Mouse (Mus musculus) heart, embryonic 11.5 days (tissue): ENCODE measurements around the gene E2f6. TPM values are rescaled to one million over a fixed set of nuclear protein-coding genes. Genes with fewer than 3 reads are reported as not detected.

Experiments used
- ATAC-seq: fragments of 200-750 bp; cut with Nextera tagmentation; replicated peaks from 2 replicates; pipeline ENCODE4 v1.8.0; 2017; ENCODE audit warnings: moderate library complexity; ENCODE audit not compliant: insufficient number of reproducible peaks, low FRiP score, low TSS enrichment
- H3K27ac ChIP-seq: fragments of 300-500 bp; sonication (generic); 2 replicates; pipeline ENCODE4 v1.5.1; 2014; ENCODE audit warnings: mild to moderate bottlenecking, low read depth, low read length
- H3K27me3 ChIP-seq: fragments of 300-500 bp; sonication (generic); 2 replicates; pipeline ENCODE4 v1.6.1; 2014; ENCODE audit warnings: mild to moderate bottlenecking, low read length, mixed read lengths; ENCODE audit not compliant: control insufficient read depth, insufficient read depth
- H3K36me3 ChIP-seq: fragments of 300-500 bp; sonication (generic); 2 replicates; pipeline ENCODE4 v1.6.1; 2014; ENCODE audit warnings: mild to moderate bottlenecking, low read length, moderate library complexity, mixed read lengths; ENCODE audit not compliant: control insufficient read depth, insufficient read depth
- H3K4me1 ChIP-seq: fragments of 300-500 bp; sonication (generic); 2 replicates; pipeline ENCODE4 v1.6.1; 2014; ENCODE audit warnings: low read length; ENCODE audit not compliant: control insufficient read depth, insufficient read depth
- H3K4me2 ChIP-seq: fragments of 300-500 bp; sonication (generic); 2 replicates; pipeline ENCODE4 v1.6.1; 2014; ENCODE audit warnings: mild to moderate bottlenecking, moderate library complexity
- H3K4me3 ChIP-seq: fragments of 300-500 bp; sonication (generic); 2 replicates; pipeline ENCODE4 v1.5.1; 2014; ENCODE audit warnings: low read depth, low read length
- H3K9ac ChIP-seq: fragments of 300-500 bp; sonication (generic); 2 replicates; pipeline ENCODE4 v1.6.1; 2014; ENCODE audit warnings: mild to moderate bottlenecking, low read depth, low read length, moderate library complexity
- H3K9me3 ChIP-seq: fragments of 300-500 bp; sonication (generic); replicated peaks from 2 replicates; pipeline ENCODE4 v1.6.1; 2016; ENCODE audit warnings: low read length; ENCODE audit not compliant: control insufficient read depth
- WGBS: fragments of 180-500 bp; shearing (Covaris S2); extraction: QIAGEN DNeasy Blood & Tissue Kit; methylation state at CpG from one replicate; pipeline ENCODE4 v1.1.7; 2014; ENCODE audit not compliant: insufficient replicate concordance; 5-methylcytosine and 5-hydroxymethylcytosine counted together
- polyA plus RNA-seq: library from polyadenylated mRNA; unstranded; fragments of >200 nt; fragmentation: Nextera tagmentation; extraction: Ambion mirVana; gene quantifications from 2 replicates; pipeline ENCODE4 v1.2.1, GENCODE M21; 2014

E2f6 gene
- polyA plus RNA-seq, 1 experiment from 2014 or later = 56.0 TPM

DNA sequence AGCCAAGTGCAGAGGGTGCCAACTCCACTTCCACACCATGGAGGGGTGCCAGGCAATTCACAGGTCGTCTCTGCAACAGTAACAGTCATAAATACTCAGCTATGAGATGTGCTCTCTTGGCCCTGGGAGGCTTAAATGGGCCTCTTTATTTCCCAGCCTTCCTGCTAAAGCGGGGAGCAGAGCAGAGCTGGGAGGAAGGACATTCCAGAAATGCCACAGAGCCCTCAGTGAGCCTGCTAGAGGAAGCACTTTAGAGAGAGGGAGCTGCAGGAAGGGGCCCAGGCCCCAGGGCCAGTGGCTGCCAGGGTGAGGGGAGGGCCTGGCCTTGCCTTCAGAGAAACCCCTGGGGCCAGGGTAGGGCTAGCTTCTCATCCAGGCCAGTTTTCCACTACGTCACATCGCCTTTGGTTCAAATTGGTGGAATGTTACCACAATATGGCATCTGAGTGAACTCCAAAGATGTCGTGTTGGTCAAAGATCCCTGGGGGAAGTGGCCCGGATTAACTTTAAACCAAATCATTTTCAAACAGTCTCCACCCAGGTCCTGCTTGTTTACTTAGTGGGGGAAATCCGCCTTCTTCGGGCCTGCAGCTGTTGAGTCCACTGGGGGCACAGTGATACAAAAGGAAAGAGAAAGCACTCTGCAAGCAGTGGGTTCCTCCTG is 59.8 kb downstream of the E2f6 start:
- Histone ChIP-seq H3K27me3 (no peaks in the 10 kb centered on the region), H3K4me2 (peak overlapping the region; percentile 36), H3K9me3 (no peaks in the 10 kb centered on the region), H3K4me3 (no peak overlapping the region), H3K9ac (0 out of 2 replicates have a peak overlapping the region, but pooled peaks have one; percentile 35), H3K36me3 (no peaks in the 10 kb centered on the region), H3K27ac (peak overlapping the region; percentile 93), H3K4me1 (peaks cover 49% of the 10 kb centered on the region)
- ATAC-seq = 0 out of 2 replicates have a peak, but pooled peaks have one; percentile 50
- WGBS = 21% methylated on average over 8 of the region's 8 CpGs

DNA sequence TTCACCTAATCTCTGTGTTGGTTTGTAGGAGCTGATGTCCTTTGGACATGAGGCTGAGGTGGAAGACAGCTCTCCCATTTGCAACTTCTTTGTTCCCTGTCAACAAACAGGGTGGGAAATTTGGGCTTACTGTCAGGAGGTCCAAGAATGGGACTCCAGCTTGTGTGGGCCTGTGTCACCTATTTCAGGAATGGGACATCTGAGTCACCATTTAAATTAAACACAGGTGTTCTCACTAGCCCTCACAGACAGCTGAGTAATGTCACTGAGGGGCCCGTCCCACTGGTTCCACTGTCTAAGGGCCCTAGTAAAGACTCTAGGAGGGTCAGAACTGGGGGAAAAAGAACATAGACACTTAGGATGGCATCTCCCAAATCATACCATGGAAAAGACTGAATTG is 61.2 kb downstream of the E2f6 start:
- H3K27me3 ChIP-seq = no peaks in the 10 kb centered on the region
- H3K36me3 ChIP-seq = no peaks in the 10 kb centered on the region
- no peak for ATAC-seq
- WGBS = 81% methylated on average over 1 of the region's 1 CpGs
- H3K9ac ChIP-seq = no peak overlapping the region
- no peak overlapping the region for H3K27ac ChIP-seq
- H3K4me3 ChIP-seq = no peak overlapping the region
- no peaks in the 10 kb centered on the region for H3K9me3 ChIP-seq
- H3K4me1 ChIP-seq = peaks cover 47% of the 10 kb centered on the region
- H3K4me2 ChIP-seq = no peak overlapping the region

DNA sequence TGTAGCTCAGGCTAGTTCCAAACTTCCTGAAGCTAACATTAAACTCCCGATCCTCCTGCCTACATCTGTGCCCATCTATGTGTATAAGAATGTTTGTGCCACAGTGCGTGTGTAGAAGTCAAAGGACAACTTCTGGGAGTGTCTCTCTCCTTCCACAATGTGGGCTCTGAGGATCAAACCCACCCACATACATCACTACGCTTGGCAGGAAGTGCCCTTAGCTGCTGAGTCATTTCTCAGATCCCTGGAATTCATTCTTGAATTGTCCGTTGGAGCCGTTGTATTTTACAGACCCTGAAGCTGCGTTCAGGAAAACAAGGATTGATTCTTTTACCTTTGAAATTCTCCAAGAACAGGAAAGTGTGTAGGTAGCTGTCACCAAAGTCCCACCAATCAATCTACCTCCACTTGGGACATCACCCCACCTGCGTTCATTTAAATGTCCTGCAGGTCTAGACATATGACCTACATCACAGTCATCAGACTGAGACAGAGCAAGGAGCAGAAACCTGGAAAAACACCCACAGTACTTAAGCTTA is 62.2 kb downstream of the E2f6 start:
- Histone ChIP-seq H3K27ac (no peak overlapping the region), H3K27me3 (no peaks in the 10 kb centered on the region), H3K9ac (no peak overlapping the region), H3K9me3 (no peaks in the 10 kb centered on the region), H3K36me3 (no peaks in the 10 kb centered on the region), H3K4me2 (no peak overlapping the region), H3K4me3 (no peak overlapping the region), H3K4me1 (peaks cover 55% of the 10 kb centered on the region)
- no peak for ATAC-seq
- WGBS = 56% methylated on average over 7 of the region's 7 CpGs

DNA sequence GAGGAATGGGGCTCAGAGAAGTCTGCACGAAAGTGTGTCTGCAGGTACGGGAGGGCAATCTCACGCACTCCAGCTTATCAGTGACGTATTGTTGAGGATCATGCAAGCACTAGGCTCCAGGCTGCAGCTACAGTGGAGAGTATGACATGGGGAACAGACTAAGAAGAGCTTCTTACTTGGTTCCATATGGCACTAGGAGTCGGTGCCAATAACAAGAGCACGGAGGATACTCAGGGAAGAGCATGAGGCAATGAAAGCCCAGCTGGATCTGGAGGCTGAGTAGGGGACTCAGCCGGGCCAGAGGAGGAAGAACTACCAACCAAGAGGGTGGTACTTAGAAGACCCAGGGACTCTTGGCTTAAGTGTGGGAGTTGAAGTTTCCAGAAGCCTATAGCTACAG is 62.8 kb downstream of the E2f6 start:
- Histone ChIP-seq H3K27me3 (no peaks in the 10 kb centered on the region), H3K4me1 (peaks cover 60% of the 10 kb centered on the region), H3K4me3 (no peak overlapping the region), H3K4me2 (no peak overlapping the region), H3K9me3 (no peaks in the 10 kb centered on the region), H3K9ac (no peak overlapping the region), H3K36me3 (no peaks in the 10 kb centered on the region), H3K27ac (no peak overlapping the region)
- WGBS = 50% methylated on average over 7 of the region's 7 CpGs
- ATAC-seq = no peak

DNA sequence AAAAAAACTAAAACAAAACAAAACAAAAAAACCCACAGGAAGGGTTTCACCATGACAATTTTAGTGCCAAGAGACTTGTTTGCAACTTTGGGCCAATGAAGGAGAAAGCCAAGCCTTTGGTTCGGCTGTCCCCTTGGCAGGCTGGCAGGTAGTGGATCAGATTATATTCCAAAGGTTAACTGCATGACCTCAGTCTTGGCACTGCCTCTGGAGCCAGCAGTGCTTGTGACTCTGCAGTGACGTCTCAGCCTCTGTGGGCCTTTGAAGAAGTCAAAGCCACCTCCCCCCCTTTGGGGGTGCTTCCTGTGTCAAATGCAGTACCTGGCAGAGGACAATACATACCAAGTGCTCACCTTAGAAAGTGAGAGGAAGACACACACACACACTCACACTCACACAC is 63.3 kb downstream of the E2f6 start:
- H3K4me3 ChIP-seq = no peak overlapping the region
- H3K4me1 ChIP-seq = peaks cover 58% of the 10 kb centered on the region
- H3K27me3 ChIP-seq = no peaks in the 10 kb centered on the region
- no peak overlapping the region for H3K9ac ChIP-seq
- no peak for ATAC-seq
- 33% methylated on average over 2 of the region's 2 CpGs for WGBS
- no peak overlapping the region for H3K27ac ChIP-seq
- no peak overlapping the region for H3K4me2 ChIP-seq
- no peaks in the 10 kb centered on the region for H3K9me3 ChIP-seq
- no peaks in the 10 kb centered on the region for H3K36me3 ChIP-seq

DNA sequence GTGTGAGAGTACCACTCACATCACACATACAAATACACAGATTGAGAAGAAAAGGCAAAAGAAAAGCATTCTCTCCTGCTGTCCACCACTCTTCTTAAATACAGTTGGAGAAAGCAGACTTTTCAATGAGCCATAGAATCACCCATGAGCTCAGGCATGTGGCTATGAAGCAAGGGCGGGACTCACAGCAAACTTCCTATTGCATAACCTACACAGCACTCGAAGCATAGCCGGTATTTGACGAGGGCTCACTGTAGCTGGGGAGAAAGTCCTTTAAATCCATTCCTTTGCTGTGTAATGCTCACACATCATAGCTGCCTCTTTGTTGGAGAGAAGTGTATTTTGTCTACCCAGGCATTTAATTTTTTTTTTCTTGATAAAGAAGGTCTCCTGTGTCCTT is 64.5 kb downstream of the E2f6 start:
- 61% methylated on average over 4 of the region's 4 CpGs for WGBS
- Histone ChIP-seq H3K4me2 (no peak overlapping the region), H3K27ac (no peak overlapping the region), H3K4me1 (peaks cover 46% of the 10 kb centered on the region), H3K27me3 (no peaks in the 10 kb centered on the region), H3K9ac (no peak overlapping the region), H3K4me3 (no peak overlapping the region), H3K9me3 (no peaks in the 10 kb centered on the region), H3K36me3 (no peaks in the 10 kb centered on the region)
- ATAC-seq = no peak

DNA sequence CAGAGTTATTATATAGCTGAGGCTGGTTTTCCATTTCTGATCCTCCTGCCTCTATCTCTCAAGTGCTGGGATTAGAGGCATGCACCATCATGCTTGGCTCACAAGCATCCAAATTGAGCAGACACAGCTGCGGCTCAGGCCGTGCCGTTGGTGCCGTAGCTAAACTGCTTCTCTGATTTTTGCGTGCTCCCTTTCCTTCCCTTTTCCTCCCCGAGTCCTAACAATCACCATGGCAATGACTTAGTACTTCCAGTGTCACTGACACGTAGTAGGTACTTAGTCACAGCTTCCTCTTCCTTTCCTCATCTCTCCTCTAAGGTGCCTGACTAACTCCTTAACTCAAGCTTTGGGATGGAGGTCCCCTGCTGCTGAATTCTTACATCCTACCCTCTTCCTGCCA is 64.9 kb downstream of the E2f6 start:
- Histone ChIP-seq H3K4me2 (no peak overlapping the region), H3K4me1 (peaks cover 42% of the 10 kb centered on the region), H3K27ac (no peak overlapping the region), H3K9me3 (no peaks in the 10 kb centered on the region), H3K36me3 (no peaks in the 10 kb centered on the region), H3K4me3 (no peak overlapping the region), H3K9ac (no peak overlapping the region), H3K27me3 (no peaks in the 10 kb centered on the region)
- WGBS = 62% methylated on average over 7 of the region's 7 CpGs
- no peak for ATAC-seq

DNA sequence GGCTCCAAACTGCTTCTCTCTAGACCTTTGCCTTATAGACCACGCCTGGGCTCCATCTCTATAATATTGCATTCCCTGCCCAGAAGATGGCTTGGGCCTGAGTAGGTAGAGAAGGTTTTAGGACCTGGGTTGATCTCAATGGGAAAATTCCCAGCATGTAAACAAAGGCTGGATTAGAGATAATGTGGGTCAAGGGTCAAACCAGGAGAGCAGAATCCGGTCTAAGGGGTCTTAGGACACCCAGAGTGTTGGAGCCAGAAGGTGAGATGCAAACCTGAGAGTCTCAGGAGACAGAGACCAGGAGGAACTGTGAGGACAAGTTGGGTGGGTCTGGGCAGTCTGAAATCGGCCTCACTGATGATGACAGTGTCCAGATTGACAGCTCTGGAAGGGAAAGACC is 65.9 kb downstream of the E2f6 start:
- no peaks in the 10 kb centered on the region for H3K36me3 ChIP-seq
- peaks cover 38% of the 10 kb centered on the region for H3K4me1 ChIP-seq
- H3K4me3 ChIP-seq = no peak overlapping the region
- peak; percentile 10; the same call in 1 of the 2 replicates for ATAC-seq
- no peaks in the 10 kb centered on the region for H3K27me3 ChIP-seq
- WGBS = 41% methylated on average over 3 of the region's 3 CpGs
- H3K4me2 ChIP-seq = no peak overlapping the region
- H3K27ac ChIP-seq = no peak overlapping the region; the same call in 1 of the 2 replicates
- H3K9ac ChIP-seq = no peak overlapping the region
- no peaks in the 10 kb centered on the region for H3K9me3 ChIP-seq

DNA sequence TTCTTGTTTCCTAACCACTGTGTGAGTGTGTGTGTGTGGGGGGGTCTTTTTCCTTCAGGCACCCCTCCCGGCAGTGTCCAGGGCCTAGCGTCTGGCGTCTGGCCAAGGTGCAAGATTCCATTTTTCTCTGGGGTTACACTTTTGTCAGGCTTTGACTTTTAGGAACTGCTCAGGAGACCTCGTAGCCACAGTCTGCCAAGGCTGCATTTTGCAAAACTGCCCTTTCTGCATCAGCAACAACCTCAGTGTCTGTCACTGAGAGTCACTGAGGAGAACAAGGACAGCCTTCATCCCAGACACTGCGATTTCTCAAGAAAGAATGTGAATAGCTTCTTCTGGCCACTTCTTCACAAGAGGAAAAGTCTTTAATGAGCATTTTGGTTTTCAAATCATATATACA is 66.4 kb downstream of the E2f6 start:
- H3K4me3 ChIP-seq = no peak overlapping the region
- H3K4me1 ChIP-seq = peaks cover 40% of the 10 kb centered on the region
- H3K27me3 ChIP-seq = no peaks in the 10 kb centered on the region
- WGBS = 48% methylated on average over 5 of the region's 5 CpGs
- H3K4me2 ChIP-seq = no peak overlapping the region
- H3K36me3 ChIP-seq = no peaks in the 10 kb centered on the region
- H3K27ac ChIP-seq = no peak overlapping the region; the same call in 1 of the 2 replicates
- peak; percentile 31; the same call in 1 of the 2 replicates for ATAC-seq
- no peak overlapping the region for H3K9ac ChIP-seq
- H3K9me3 ChIP-seq = no peaks in the 10 kb centered on the region
